Mouse (Mus musculus): Measurements from ENCODE around the gene Aox4. TPM values are rescaled to one million over a fixed set of nuclear protein-coding genes. Genes with fewer than 3 reads are reported as not detected.

Gene Aox4
- total RNA-seq, 2 experiments from 2014 or later = not detected

DNA sequence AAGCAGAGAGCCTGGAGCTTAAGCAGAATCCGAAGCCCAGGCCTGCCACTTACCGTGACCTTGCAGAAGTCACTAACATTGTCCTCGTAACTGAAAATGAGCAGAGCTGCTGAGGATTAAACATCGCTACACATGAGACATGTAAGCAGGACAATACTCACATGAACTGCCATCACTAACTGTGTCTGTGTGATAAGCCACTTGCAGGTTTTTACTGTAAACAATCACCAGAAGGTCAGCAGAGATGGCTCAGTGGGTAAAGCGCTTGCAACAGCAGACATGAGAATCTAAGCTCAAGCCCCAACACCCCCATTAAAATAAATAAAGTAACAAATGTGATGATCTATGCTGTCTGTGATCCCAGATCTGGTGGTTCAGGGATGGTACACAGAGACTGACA, 28.2 kb downstream of the Aox4 start:
- ATAC-seq (replicated peaks; ENCODE audit: low FRiP score, low TSS enrichment, poor library complexity, severe bottlenecking) = peak; percentile 90

DNA sequence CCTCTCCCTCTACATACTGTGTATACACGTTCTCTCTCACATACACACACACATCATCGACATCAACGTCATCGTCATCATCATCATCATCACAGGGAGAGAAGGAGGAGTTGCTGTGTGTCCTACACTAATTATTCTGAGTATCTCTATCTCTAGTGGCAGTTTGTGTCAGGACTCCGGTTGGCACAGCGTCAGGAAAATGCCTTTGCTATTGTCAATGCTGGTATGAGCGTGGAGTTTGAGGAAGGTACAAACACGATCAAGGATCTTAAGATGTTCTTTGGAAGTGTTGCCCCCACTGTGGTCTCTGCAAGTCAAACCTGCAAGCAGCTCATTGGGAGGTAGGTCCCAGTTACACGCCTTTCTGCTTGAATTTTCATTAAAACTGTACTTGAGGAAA, 28.8 kb downstream of the Aox4 start:
- ATAC-seq (replicated peaks; ENCODE audit: low FRiP score, low TSS enrichment, poor library complexity, severe bottlenecking) = peak; percentile 22; the same call in 1 of the 2 replicates

DNA sequence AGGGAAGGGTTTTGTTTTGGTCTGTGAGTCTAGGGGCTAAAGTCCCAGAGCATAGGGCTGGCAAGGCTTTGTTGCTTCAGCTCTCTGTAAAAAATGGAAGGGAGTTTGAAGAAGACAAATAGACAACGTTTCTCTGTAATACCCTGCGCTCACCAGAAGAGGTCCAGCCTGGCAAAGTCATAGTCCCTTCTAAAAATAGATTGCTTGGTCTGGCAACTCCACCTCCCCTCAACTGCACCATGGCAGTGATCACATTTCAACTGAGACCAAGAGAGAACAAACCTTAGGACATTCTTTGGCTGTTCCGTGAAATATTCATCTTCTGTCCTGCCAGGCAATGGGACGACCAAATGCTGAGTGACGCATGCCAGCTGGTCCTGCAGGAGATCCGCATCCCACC, 30.1 kb downstream of the Aox4 start:
- ATAC-seq (replicated peaks; ENCODE audit: low FRiP score, low TSS enrichment, poor library complexity, severe bottlenecking) = peak; percentile 50; the same call in 1 of the 2 replicates

DNA sequence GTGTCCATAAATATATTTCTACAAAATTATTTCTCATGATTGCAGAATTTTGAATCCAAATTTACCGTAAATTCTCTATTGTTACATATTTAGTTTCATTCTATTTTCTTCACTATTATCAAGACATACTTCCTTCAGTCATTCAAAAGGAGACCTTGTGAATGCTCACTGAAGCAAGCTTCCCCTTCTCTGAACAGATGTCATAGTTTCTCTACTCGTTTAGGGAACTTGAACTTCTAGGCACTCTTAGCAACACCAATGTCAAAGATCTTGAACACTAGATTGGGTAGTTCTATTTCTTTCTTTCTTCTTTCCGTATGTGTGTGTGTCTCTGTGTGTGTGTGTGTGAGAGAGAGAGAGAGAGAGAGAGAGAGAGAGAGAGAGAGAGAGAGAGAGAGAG, 34.3 kb downstream of the Aox4 start:
- no peak for ATAC-seq (replicated peaks; ENCODE audit: low FRiP score, low TSS enrichment, poor library complexity, severe bottlenecking)

DNA sequence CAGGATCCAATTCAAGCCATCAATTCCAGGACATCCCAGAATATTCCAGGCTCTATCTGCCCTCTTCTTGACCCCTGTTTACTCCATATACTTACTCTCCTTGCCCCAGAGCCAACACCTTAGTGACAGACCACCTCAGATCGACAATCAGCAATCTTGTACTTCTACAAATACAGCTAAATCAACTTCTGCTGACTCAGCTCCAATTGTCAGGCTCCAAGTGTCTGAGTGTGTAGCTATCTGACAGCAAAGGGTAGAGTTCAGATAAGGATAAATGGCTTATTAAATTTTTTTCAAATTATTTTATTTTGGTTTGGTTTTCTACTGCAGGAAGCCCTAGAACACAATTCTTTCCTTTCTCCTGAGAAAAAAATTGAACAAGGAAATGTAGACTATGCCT, 38.3 kb downstream of the Aox4 start:
- no peak for ATAC-seq (replicated peaks; ENCODE audit: low FRiP score, low TSS enrichment, poor library complexity, severe bottlenecking)

- no peak for ATAC-seq (replicated peaks; ENCODE audit: low FRiP score, low TSS enrichment, poor library complexity, severe bottlenecking)
These were observed 43.3 kb downstream of the Aox4 start for GRCm38 (mm10) chr1:58253466-58253865.

GRCm38 (mm10) chr1:58257195-58257991, 47.2 kb downstream of the Aox4 start:
- no peak for ATAC-seq (replicated peaks; ENCODE audit: low FRiP score, low TSS enrichment, poor library complexity, severe bottlenecking)

GRCm38 (mm10) chr1:58260311-58260710, 50.1 kb downstream of the Aox4 start:
- no peak for ATAC-seq (replicated peaks; ENCODE audit: low FRiP score, low TSS enrichment, poor library complexity, severe bottlenecking)

DNA sequence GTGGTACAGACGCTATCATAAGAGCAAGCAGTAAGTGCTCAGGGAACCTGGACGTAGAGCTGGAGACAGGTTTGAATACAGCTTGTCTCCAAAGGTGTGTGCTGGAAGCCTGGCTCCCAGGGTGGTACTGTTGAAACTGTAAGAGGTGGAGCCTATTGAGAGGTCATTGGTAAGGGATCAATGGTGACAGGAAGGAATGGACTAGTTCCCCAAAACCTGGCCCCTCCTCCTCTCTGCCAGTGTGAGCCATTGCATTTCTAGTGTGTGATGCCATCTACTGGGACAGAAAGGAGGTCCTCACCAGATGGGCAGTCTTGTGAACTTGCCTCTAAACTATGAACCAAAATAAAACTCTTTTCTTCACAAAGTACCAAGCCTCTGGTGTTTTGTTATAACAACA, 58.0 kb downstream of the Aox4 start:
- no peak for ATAC-seq (replicated peaks; ENCODE audit: low FRiP score, low TSS enrichment, poor library complexity, severe bottlenecking)

GRCm38 (mm10) chr1:58270807-58271569, 60.8 kb downstream of the Aox4 start:
- peak; percentile 59; the same call in 1 of the 2 replicates for ATAC-seq (replicated peaks; ENCODE audit: low FRiP score, low TSS enrichment, poor library complexity, severe bottlenecking)

DNA sequence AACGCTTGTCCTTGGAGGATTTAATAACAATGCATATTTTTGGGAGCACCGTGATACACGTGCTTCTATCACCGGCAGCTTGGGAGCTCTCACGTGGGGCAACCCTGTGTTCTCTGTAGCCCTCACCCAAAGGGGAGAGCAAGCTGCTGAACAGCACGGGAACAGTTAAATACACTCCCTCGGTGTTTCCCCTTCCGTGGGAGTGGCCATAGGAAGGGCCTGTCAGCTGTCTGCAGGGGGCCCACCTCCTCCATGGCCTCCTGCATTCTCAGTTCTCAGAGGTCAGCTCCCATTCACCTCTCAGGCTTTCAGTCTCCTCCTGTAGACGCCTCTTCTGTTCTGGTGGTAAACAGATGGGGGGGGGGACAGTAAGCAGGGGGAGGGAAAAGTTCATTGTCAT, 65.7 kb downstream of the Aox4 start:
- no peak for ATAC-seq (replicated peaks; ENCODE audit: low FRiP score, low TSS enrichment, poor library complexity, severe bottlenecking)

GRCm38 (mm10) chr1:58278026-58278425, 67.8 kb downstream of the Aox4 start, which contains the start of gene Aox2:
Aox2 (plus strand) TSS chr1:58278326.
- ATAC-seq (replicated peaks; ENCODE audit: low FRiP score, low TSS enrichment, poor library complexity, severe bottlenecking) = no peak

- ATAC-seq (replicated peaks; ENCODE audit: low FRiP score, low TSS enrichment, poor library complexity, severe bottlenecking) = no peak
These were observed 68.3 kb downstream of the Aox4 start for GRCm38 (mm10) chr1:58278513-58278912.

- no peak for ATAC-seq (replicated peaks; ENCODE audit: low FRiP score, low TSS enrichment, poor library complexity, severe bottlenecking)
These were observed 70.2 kb downstream of the Aox4 start for GRCm38 (mm10) chr1:58280381-58280780.

GRCm38 (mm10) chr1:58280939-58281624, 70.9 kb downstream of the Aox4 start:
- no peak for ATAC-seq (replicated peaks; ENCODE audit: low FRiP score, low TSS enrichment, poor library complexity, severe bottlenecking)

DNA sequence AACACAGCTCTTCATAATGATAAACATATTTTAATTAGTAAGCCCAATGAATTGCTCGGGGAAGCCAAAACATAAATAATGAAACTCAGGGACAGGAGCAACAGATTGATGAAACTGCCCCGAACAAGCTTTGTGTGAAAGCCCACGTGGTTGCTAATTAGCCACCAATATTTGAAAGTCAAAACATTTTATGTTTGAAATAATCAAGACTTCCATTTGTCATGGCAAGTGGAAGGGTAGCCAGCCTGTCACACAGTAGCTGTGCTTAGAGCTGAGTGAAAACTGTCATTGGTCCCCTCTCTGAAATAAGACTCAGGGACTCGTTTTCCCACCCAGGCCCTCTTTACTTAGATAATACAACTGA, 71.4 kb downstream of the Aox4 start:
- no peak for ATAC-seq (replicated peaks; ENCODE audit: low FRiP score, low TSS enrichment, poor library complexity, severe bottlenecking)

- ATAC-seq (replicated peaks; ENCODE audit: low FRiP score, low TSS enrichment, poor library complexity, severe bottlenecking) = no peak
These were observed 74.3 kb downstream of the Aox4 start for GRCm38 (mm10) chr1:58284505-58284904.

DNA sequence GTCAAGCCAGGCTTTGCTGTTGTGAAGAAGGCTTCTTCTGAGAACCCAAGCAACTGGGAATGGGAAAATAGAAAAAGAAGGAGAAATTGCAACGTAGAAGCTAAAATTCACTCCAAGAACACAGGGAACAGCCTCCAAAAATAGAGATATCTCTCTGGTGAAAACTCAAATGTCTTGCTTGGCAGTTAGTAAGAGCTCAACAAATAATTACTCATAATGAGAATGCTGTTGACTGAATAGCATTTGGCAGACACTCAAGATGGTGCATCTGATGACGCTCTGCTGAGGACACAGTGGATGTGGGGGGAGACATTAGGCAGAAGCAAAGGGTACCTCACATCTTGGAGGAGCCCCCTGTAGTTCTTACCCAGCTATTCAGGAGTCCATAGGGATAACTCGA, 77.9 kb downstream of the Aox4 start:
- no peak for ATAC-seq (replicated peaks; ENCODE audit: low FRiP score, low TSS enrichment, poor library complexity, severe bottlenecking)

GRCm38 (mm10) chr1:58289863-58290469, 79.8 kb downstream of the Aox4 start:
- ATAC-seq (replicated peaks; ENCODE audit: low FRiP score, low TSS enrichment, poor library complexity, severe bottlenecking) = no peak
